Mouse (Mus musculus): ENCODE data around the gene Dusp3. TPM values are rescaled to one million over a fixed set of nuclear protein-coding genes. Genes with fewer than 3 reads are reported as not detected.

Gene Dusp3
- polyA plus RNA-seq, 1 experiment, result 32.0 TPM

DNA sequence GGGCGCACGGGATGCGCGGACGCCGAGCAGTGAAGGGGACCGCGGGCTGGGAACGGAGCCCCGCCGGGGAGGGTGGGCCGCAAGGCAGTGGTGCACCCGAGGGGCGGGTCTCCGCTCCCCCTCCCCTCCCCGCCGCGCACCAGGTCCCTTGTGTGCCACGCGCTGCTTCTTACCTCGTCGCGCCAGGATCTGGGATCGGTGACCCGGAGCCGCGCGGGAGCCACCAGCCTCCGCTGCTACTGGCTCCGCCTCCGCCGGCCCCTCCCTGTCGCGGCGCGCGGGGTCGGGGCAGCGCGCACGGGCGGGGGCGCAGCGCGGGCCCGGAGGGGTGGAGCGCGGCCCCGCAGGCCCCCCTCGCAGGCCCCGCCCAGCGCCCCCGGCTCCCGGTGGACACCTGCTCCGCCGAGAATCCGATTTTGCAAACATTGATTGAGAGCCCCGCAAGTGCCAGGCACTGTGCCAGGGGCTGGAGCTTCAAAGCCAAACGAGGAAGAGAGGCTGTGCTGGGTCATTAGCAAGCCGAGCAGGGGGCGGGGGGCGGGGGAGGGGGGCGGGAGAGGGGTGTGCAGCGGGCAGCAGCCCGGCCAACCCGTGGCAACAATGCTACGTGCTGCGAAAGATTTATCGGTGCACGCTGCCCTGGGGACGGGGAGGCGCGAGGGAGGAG lies 40.0 kb upstream of the Dusp3 start:
- no peak for TF ChIP-seq MYOG (IDR thresholded peaks at IDR 0.05; ENCODE audit: control insufficient read depth, extremely low read depth, insufficient read length)
- no peak for TF ChIP-seq USF1 (IDR thresholded peaks at IDR 0.05; ENCODE audit: low read depth)
- TF ChIP-seq MAX (IDR thresholded peaks at IDR 0.05), result no peak
- no peak for TF ChIP-seq FOSL1 (IDR thresholded peaks at IDR 0.05; ENCODE audit: insufficient read depth, low read length, poor library complexity, severe bottlenecking)
- no peak for TF ChIP-seq CTCF (IDR thresholded peaks at IDR 0.05; ENCODE audit: control insufficient read depth, insufficient read depth, insufficient read length)
- no peak for TF ChIP-seq MYOD1 (IDR thresholded peaks at IDR 0.05; ENCODE audit: control insufficient read depth, insufficient read length, low read depth)
- TF ChIP-seq CEBPB (IDR thresholded peaks at IDR 0.05; ENCODE audit: low read depth), result no peak
- H3K36me3 ChIP-seq (ENCODE audit: control insufficient read depth, insufficient read depth), result no peaks in the 10 kb centered on the region
- H3ac ChIP-seq (ENCODE audit: control insufficient read depth, insufficient read length, low read depth), result peak overlapping the region; percentile 55
- H3K4me3 ChIP-seq (ENCODE audit: insufficient read depth, poor library complexity, severe bottlenecking), result peak overlapping the region; percentile 18
- H3K79me3 ChIP-seq (ENCODE audit: low read depth), result no peaks in the 10 kb centered on the region
- H3K27me3 ChIP-seq (ENCODE audit: control insufficient read depth, insufficient read depth, insufficient read length), result peaks cover 20% of the 10 kb centered on the region
- no peaks in the 10 kb centered on the region for H3K79me2 ChIP-seq (ENCODE audit: control insufficient read depth, insufficient read depth)

DNA sequence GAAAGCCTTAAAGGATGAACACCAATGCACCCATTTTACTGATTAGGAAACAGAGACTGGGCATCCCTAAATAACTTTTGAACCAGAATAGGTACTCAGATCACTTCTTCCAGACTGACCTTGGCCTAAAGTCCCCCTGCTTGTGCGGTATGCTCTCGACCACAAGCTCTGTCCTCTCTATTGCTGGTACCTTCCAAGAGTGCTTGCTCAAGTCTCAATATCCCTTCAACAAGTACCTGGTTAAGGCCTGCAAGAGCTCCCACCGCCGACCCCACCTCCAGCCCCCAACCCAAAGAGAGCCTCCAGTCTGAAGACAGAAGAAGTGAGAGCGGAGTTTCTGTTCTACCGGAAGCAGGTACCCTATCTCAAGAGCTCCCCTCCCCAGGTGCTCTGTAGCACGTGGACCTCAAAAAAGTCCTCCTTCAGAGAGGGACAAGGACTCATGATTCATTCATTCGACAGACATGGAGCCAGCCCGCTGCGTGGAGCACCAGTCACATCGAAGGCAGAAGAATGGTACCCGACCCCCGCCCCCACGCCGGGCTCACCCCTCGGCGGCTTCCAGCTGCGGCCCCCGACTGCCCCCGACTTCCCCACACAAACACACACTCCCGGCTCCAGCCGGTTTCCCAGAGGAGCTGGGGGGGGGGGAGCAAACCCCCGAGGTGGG lies 39.3 kb upstream of the Dusp3 start:
- Histone ChIP-seq H3K27me3 (ENCODE audit: control insufficient read depth, insufficient read depth, insufficient read length) (peaks cover 19% of the 10 kb centered on the region), H3K79me3 (ENCODE audit: low read depth) (no peaks in the 10 kb centered on the region), H3K36me3 (ENCODE audit: control insufficient read depth, insufficient read depth) (no peaks in the 10 kb centered on the region), H3K79me2 (ENCODE audit: control insufficient read depth, insufficient read depth) (no peaks in the 10 kb centered on the region), H3ac (ENCODE audit: control insufficient read depth, insufficient read length, low read depth) (peak overlapping the region; percentile 55), H3K4me3 (ENCODE audit: insufficient read depth, poor library complexity, severe bottlenecking) (peak overlapping the region; percentile 18)
- TF ChIP-seq CTCF (IDR thresholded peaks at IDR 0.05; ENCODE audit: control insufficient read depth, insufficient read depth, insufficient read length), result no peak
- no peak for TF ChIP-seq CEBPB (IDR thresholded peaks at IDR 0.05; ENCODE audit: low read depth)
- no peak for TF ChIP-seq MAX (IDR thresholded peaks at IDR 0.05)
- TF ChIP-seq USF1 (IDR thresholded peaks at IDR 0.05; ENCODE audit: low read depth), result no peak
- no peak for TF ChIP-seq FOSL1 (IDR thresholded peaks at IDR 0.05; ENCODE audit: insufficient read depth, low read length, poor library complexity, severe bottlenecking)
- TF ChIP-seq MYOD1 (IDR thresholded peaks at IDR 0.05; ENCODE audit: control insufficient read depth, insufficient read length, low read depth), result no peak
- no peak for TF ChIP-seq MYOG (IDR thresholded peaks at IDR 0.05; ENCODE audit: control insufficient read depth, extremely low read depth, insufficient read length)

DNA sequence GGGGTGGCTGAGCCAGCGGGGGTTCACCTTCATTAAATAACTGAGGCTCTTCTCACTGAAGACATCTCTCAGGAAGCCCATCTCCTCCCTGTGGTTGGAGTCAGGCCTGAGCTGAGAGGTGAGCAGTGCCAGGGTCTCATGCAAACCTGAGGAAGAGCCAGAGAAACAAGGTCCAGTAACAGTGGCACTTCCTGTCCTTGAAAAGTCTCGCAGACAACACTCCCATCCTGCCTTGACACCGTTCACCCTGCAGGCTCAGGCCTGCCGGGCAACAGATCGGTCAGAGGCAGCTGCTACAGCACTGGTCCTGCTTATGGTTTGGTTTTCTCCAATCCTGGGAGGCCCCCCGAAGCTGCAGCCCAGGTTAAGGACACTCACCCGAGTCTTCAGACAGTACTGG lies 38.5 kb upstream of the Dusp3 start:
- Histone ChIP-seq H3ac (ENCODE audit: control insufficient read depth, insufficient read length, low read depth) (no peak overlapping the region), H3K36me3 (ENCODE audit: control insufficient read depth, insufficient read depth) (no peaks in the 10 kb centered on the region), H3K27me3 (ENCODE audit: control insufficient read depth, insufficient read depth, insufficient read length) (peaks cover 18% of the 10 kb centered on the region), H3K79me2 (ENCODE audit: control insufficient read depth, insufficient read depth) (no peaks in the 10 kb centered on the region), H3K4me3 (ENCODE audit: insufficient read depth, poor library complexity, severe bottlenecking) (no peak overlapping the region), H3K79me3 (ENCODE audit: low read depth) (no peaks in the 10 kb centered on the region)
- TF ChIP-seq CTCF (IDR thresholded peaks at IDR 0.05; ENCODE audit: control insufficient read depth, insufficient read depth, insufficient read length), result no peak
- TF ChIP-seq CEBPB (IDR thresholded peaks at IDR 0.05; ENCODE audit: low read depth), result no peak
- no peak for TF ChIP-seq USF1 (IDR thresholded peaks at IDR 0.05; ENCODE audit: low read depth)
- TF ChIP-seq MYOD1 (IDR thresholded peaks at IDR 0.05; ENCODE audit: control insufficient read depth, insufficient read length, low read depth), result no peak
- TF ChIP-seq MAX (IDR thresholded peaks at IDR 0.05), result no peak
- TF ChIP-seq MYOG (IDR thresholded peaks at IDR 0.05; ENCODE audit: control insufficient read depth, extremely low read depth, insufficient read length), result no peak
- no peak for TF ChIP-seq FOSL1 (IDR thresholded peaks at IDR 0.05; ENCODE audit: insufficient read depth, low read length, poor library complexity, severe bottlenecking)

- H3K4me3 ChIP-seq (ENCODE audit: insufficient read depth, poor library complexity, severe bottlenecking), result no peak overlapping the region
- TF ChIP-seq MYOD1 (IDR thresholded peaks at IDR 0.05; ENCODE audit: control insufficient read depth, insufficient read length, low read depth) (no peak), USF1 (IDR thresholded peaks at IDR 0.05; ENCODE audit: low read depth) (no peak), MYOG (IDR thresholded peaks at IDR 0.05; ENCODE audit: control insufficient read depth, extremely low read depth, insufficient read length) (no peak), MAX (IDR thresholded peaks at IDR 0.05) (no peak), FOSL1 (IDR thresholded peaks at IDR 0.05; ENCODE audit: insufficient read depth, low read length, poor library complexity, severe bottlenecking) (no peak), CTCF (IDR thresholded peaks at IDR 0.05; ENCODE audit: control insufficient read depth, insufficient read depth, insufficient read length) (no peak), CEBPB (IDR thresholded peaks at IDR 0.05; ENCODE audit: low read depth) (no peak)
- H3K79me2 ChIP-seq (ENCODE audit: control insufficient read depth, insufficient read depth), result no peaks in the 10 kb centered on the region
- H3K36me3 ChIP-seq (ENCODE audit: control insufficient read depth, insufficient read depth), result no peaks in the 10 kb centered on the region
- H3K79me3 ChIP-seq (ENCODE audit: low read depth), result no peaks in the 10 kb centered on the region
- H3K27me3 ChIP-seq (ENCODE audit: control insufficient read depth, insufficient read depth, insufficient read length), result peaks cover 21% of the 10 kb centered on the region
- no peak overlapping the region for H3ac ChIP-seq (ENCODE audit: control insufficient read depth, insufficient read length, low read depth)
Measured at GRCm38 (mm10) chr11:102024875-102025274, 38.1 kb upstream of the Dusp3 start.

- no peak for TF ChIP-seq CEBPB (IDR thresholded peaks at IDR 0.05; ENCODE audit: low read depth)
- no peak for TF ChIP-seq FOSL1 (IDR thresholded peaks at IDR 0.05; ENCODE audit: insufficient read depth, low read length, poor library complexity, severe bottlenecking)
- no peak for TF ChIP-seq USF1 (IDR thresholded peaks at IDR 0.05; ENCODE audit: low read depth)
- TF ChIP-seq MYOD1 (IDR thresholded peaks at IDR 0.05; ENCODE audit: control insufficient read depth, insufficient read length, low read depth), result no peak
- TF ChIP-seq CTCF (IDR thresholded peaks at IDR 0.05; ENCODE audit: control insufficient read depth, insufficient read depth, insufficient read length), result no peak
- no peak for TF ChIP-seq MYOG (IDR thresholded peaks at IDR 0.05; ENCODE audit: control insufficient read depth, extremely low read depth, insufficient read length)
- TF ChIP-seq MAX (IDR thresholded peaks at IDR 0.05), result no peak
- H3K79me2 ChIP-seq (ENCODE audit: control insufficient read depth, insufficient read depth), result no peaks in the 10 kb centered on the region
- no peaks in the 10 kb centered on the region for H3K36me3 ChIP-seq (ENCODE audit: control insufficient read depth, insufficient read depth)
- peaks cover 22% of the 10 kb centered on the region for H3K27me3 ChIP-seq (ENCODE audit: control insufficient read depth, insufficient read depth, insufficient read length)
- H3K4me3 ChIP-seq (ENCODE audit: insufficient read depth, poor library complexity, severe bottlenecking), result no peak overlapping the region
- no peaks in the 10 kb centered on the region for H3K79me3 ChIP-seq (ENCODE audit: low read depth)
- H3ac ChIP-seq (ENCODE audit: control insufficient read depth, insufficient read length, low read depth), result no peak overlapping the region
Measured at GRCm38 (mm10) chr11:102024084-102024758, 37.4 kb upstream of the Dusp3 start.
